Mouse (Mus musculus) c-Kit-positive CD71-negative TER-119-negative erythroid progenitor cells, embryonic 14.5 days (primary cell): ENCODE measurements around the gene Arhgap15.

ENCODE experiments used
- DNase-seq: peaks from one replicate; pipeline ENCODE4 v3.0.0-alpha.2; 2013; ENCODE audit warnings: low read depth

Gene Arhgap15

DNA sequence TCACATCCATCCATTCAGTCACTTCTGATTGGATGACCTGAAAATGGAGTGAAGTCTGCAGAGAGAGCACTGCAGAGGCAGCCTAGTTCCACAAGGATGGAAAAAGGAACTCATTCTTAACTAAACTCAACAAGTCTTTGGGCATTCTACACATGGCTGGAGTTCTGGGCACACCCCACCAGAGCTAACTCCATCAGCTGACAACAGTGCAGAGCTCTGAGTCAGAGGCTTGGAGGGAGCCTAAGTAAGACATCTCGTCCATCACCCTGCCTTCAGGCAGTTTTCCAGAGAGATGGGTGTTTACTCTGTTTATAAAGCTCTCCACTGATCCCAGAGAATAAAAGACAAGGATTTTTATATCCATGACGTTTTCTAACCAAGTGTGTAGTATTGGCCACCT is 696.3 kb downstream of the Arhgap15 start:
- no peak for DNase-seq
